In genomic region chr1:134343567-134343966, GRCm38 (mm10) we compare ENCODE assay signal across 8 mouse cellular contexts. TPM values are rescaled to one million over a fixed set of nuclear protein-coding genes. Genes with fewer than 3 reads are reported as not detected.
DNase-seq lines count a peak whose midpoint lies in the region; ATAC-seq and TF ChIP-seq lines count a peak whose summit lies in the region.
"Had no signal": no experiment of that assay in that cellular context is flagged by ENCODE, and none has a peak within 500 bp of the region (broad histone marks: within the 10 kb centered on the region; RNA-seq: fewer than 3 reads in every experiment).

No protein-coding gene starts in this region.

- DNase-seq in lung, adult 18-20 months, result no peak
- DNase-seq in intestine, embryonic 14.5 days (ENCODE audit: low spot score), result no peak
- DNase-seq in c-Kit-positive CD71-positive TER-119-positive erythroid progenitor cells, embryonic 14.5 days (ENCODE audit: low spot score), result no peak
- no peak for DNase-seq in MN1 (ENCODE audit: low spot score)

- no peak for TF ChIP-seq CTCF in cortical plate, adult 2 months (IDR thresholded peaks at IDR 0.05; ENCODE audit: extremely low read depth, insufficient read depth, low read length)

- no peaks in the 10 kb centered on the region for H3K27me3 ChIP-seq in lung, embryonic 15.5 days
- H3K27me3 ChIP-seq in intestine, embryonic 14.5 days (replicated peaks; ENCODE audit: control insufficient read depth, insufficient read depth, low read length), result no peaks in the 10 kb centered on the region
- H3K27me3 ChIP-seq in stomach, embryonic 14.5 days (ENCODE audit: control insufficient read depth, insufficient read depth, low read length), result no peaks in the 10 kb centered on the region

- H3K9me3 ChIP-seq in lung, embryonic 15.5 days, result no peaks in the 10 kb centered on the region
- H3K9me3 ChIP-seq in intestine, embryonic 14.5 days (ENCODE audit: control insufficient read depth, low read length), result no peaks in the 10 kb centered on the region
- H3K9me3 ChIP-seq in stomach, embryonic 14.5 days (ENCODE audit: control insufficient read depth, low read depth, low read length), result no peaks in the 10 kb centered on the region

- H3K4me1 ChIP-seq in lung, embryonic 15.5 days, result peaks cover 5% of the 10 kb centered on the region
- H3K4me1 ChIP-seq in cortical plate, adult 2 months (ENCODE audit: control insufficient read depth, insufficient read depth, low read length), result peaks cover 5% of the 10 kb centered on the region
- no peaks in the 10 kb centered on the region for H3K4me1 ChIP-seq in intestine, embryonic 14.5 days (replicated peaks; ENCODE audit: control insufficient read depth, insufficient read depth, low read length)
- H3K4me1 ChIP-seq in stomach, embryonic 14.5 days (ENCODE audit: control insufficient read depth, insufficient read depth, low read length), result 0 out of 2 replicates have a peak, but pooled peaks cover 6% of the 10 kb centered on the region

- peaks cover 25% of the 10 kb centered on the region for H3K36me3 ChIP-seq in lung, embryonic 15.5 days
- H3K36me3 ChIP-seq in intestine, embryonic 14.5 days (ENCODE audit: control insufficient read depth, insufficient read depth, low read length), result peaks cover 26% of the 10 kb centered on the region
- peaks cover 20% of the 10 kb centered on the region for H3K36me3 ChIP-seq in stomach, embryonic 14.5 days (ENCODE audit: control insufficient read depth, insufficient read depth, low read length)

- no peak for ATAC-seq in lung, embryonic 15.5 days (ENCODE audit: borderline replicate concordance, extremely low read depth, low FRiP score, low TSS enrichment)
- ATAC-seq in intestine, embryonic 14.5 days (replicated peaks; ENCODE audit: low FRiP score, low TSS enrichment, low read depth), result no peak
- no peak for ATAC-seq in stomach, embryonic 14.5 days (ENCODE audit: insufficient number of reproducible peaks, insufficient read depth, low FRiP score, low read depth)

- TF ChIP-seq POLR2A in cortical plate, adult 2 months (IDR thresholded peaks at IDR 0.05; ENCODE audit: extremely low read depth, insufficient read depth, low read length), result no peak

- no peak overlapping the region for H3K9ac ChIP-seq in lung, embryonic 15.5 days
- no peak overlapping the region for H3K9ac ChIP-seq in intestine, embryonic 14.5 days (ENCODE audit: low read length)
- H3K9ac ChIP-seq in stomach, embryonic 14.5 days (replicated peaks; ENCODE audit: low read depth, low read length), result no peak overlapping the region

- peak overlapping the region; percentile 90 for H3K4me2 ChIP-seq in lung, embryonic 15.5 days
- peak overlapping the region; percentile 87 for H3K4me2 ChIP-seq in intestine, embryonic 14.5 days (ENCODE audit: low read length)
- H3K4me2 ChIP-seq in stomach, embryonic 14.5 days (replicated peaks; ENCODE audit: low read depth, low read length), result peak overlapping the region; percentile 91

- WGBS in lung, embryonic 15.5 days, result 9% methylated on average over 2 of the region's 2 CpGs
- WGBS in intestine, embryonic 14.5 days, result 9% methylated on average over 2 of the region's 2 CpGs
- WGBS in stomach, embryonic 14.5 days, result 13% methylated on average over 2 of the region's 2 CpGs

- H3K4me3 ChIP-seq in lung, embryonic 15.5 days, result peak overlapping the region; percentile 43; the same call in 1 of the 2 replicates
- peak overlapping the region; percentile 55 for H3K4me3 ChIP-seq in cortical plate, adult 2 months (ENCODE audit: insufficient read depth, low read length)
- H3K4me3 ChIP-seq in intestine, embryonic 14.5 days (ENCODE audit: low read depth, low read length), result peak overlapping the region; percentile 41; the same call in 1 of the 2 replicates
- peak overlapping the region; percentile 48 for H3K4me3 ChIP-seq in stomach, embryonic 14.5 days (ENCODE audit: low read depth, low read length)

- H3K27ac ChIP-seq in lung, embryonic 15.5 days, result no peak overlapping the region
- H3K27ac ChIP-seq in cortical plate, adult 2 months (ENCODE audit: insufficient read depth, low read length), result no peak overlapping the region
- no peak overlapping the region for H3K27ac ChIP-seq in intestine, embryonic 14.5 days (ENCODE audit: low read depth)
- no peak overlapping the region for H3K27ac ChIP-seq in stomach, embryonic 14.5 days (ENCODE audit: low read length)

RNA-seq across cellular contexts. Expression of gene Ppfia4, which starts 10.8 kb away (rescaled TPM):
- polyA plus RNA-seq in lung, embryonic 15.5 days (2015; fragmentation: Nextera tagmentation; extraction: Ambion mirVana), result 3.0 and 3.1 TPM in 2 replicates
- polyA plus RNA-seq in cortical plate, adult 2 months (2012; rRNA removed), result 52.6 and 59.5 TPM in 2 replicates
- polyA plus RNA-seq in intestine, embryonic 14.5 days (2014; fragmentation: Nextera tagmentation; extraction: Ambion mirVana), result 4.3 and 4.5 TPM in 2 replicates
- polyA plus RNA-seq in stomach, embryonic 14.5 days (2014; fragmentation: Nextera tagmentation; extraction: Ambion mirVana), result 4.8 and 5.7 TPM in 2 replicates

RNA-seq across cellular contexts. Expression of gene Tmem183a, which starts 18.2 kb away (rescaled TPM):
- polyA plus RNA-seq in lung, embryonic 15.5 days (2015; fragmentation: Nextera tagmentation; extraction: Ambion mirVana), result 91.2 and 93.4 TPM in 2 replicates
- 56.2 and 62.5 TPM in 2 replicates for polyA plus RNA-seq in cortical plate, adult 2 months (2012; rRNA removed)
- polyA plus RNA-seq in intestine, embryonic 14.5 days (2014; fragmentation: Nextera tagmentation; extraction: Ambion mirVana), result 89.2 and 93.4 TPM in 2 replicates
- polyA plus RNA-seq in stomach, embryonic 14.5 days (2014; fragmentation: Nextera tagmentation; extraction: Ambion mirVana), result 93.0 and 101 TPM in 2 replicates

RNA-seq across cellular contexts. Expression of gene 4933406M09Rik, which starts 42.2 kb away (rescaled TPM):
- not detected in 2 replicates for polyA plus RNA-seq in lung, embryonic 15.5 days (2015; fragmentation: Nextera tagmentation; extraction: Ambion mirVana)
- not detected in 2 replicates for polyA plus RNA-seq in cortical plate, adult 2 months (2012; rRNA removed)
- polyA plus RNA-seq in intestine, embryonic 14.5 days (2014; fragmentation: Nextera tagmentation; extraction: Ambion mirVana), result 0.09 TPM in 1 of 2 replicates, not detected in the other
- polyA plus RNA-seq in stomach, embryonic 14.5 days (2014; fragmentation: Nextera tagmentation; extraction: Ambion mirVana), result not detected in 2 replicates
- polyA plus RNA-seq: large intestine, adult 2 months had no signal

RNA-seq across cellular contexts. Expression of gene Myog, which starts 53.8 kb away (rescaled TPM):
- polyA plus RNA-seq in lung, embryonic 15.5 days (2015; fragmentation: Nextera tagmentation; extraction: Ambion mirVana), result 0.41 and 2.1 TPM in 2 replicates
- 0.08 and 0.13 TPM in 2 replicates for polyA plus RNA-seq in cortical plate, adult 2 months (2012; rRNA removed)
- 0.16 TPM in 1 of 2 replicates, not detected in the other for polyA plus RNA-seq in intestine, embryonic 14.5 days (2014; fragmentation: Nextera tagmentation; extraction: Ambion mirVana)
- polyA plus RNA-seq in stomach, embryonic 14.5 days (2014; fragmentation: Nextera tagmentation; extraction: Ambion mirVana), result 0.16 and 0.17 TPM in 2 replicates
- polyA plus RNA-seq: large intestine, adult 2 months had no signal
